Mouse (Mus musculus) cerebellum, postnatal 36 days (tissue): ENCODE measurements at regions not wholly inside any gene's neighbourhood (a gene's known extent, or its start where the extent isn't known, plus 50 kb on each side); places are given as distances from the start of the nearest gene placed in this dataset.
"Not testable (repeated sequence)": the region's sequence is repeated elsewhere in the genome, so short reads cannot be mapped to it uniquely, and the experiment has no call there.

Experiments used
- DNase-seq, 2 experiments: peaks; one replicate each; pipeline ENCODE4 v3.0.0; 2021 to 2022; ENCODE audit warnings: mixed read lengths in 2 of 2

GRCm38 (mm10) chr17:50407249-50407990 lies 101.8 kb upstream of the Plcl2 start:
- peak; percentile 82 to 92 for DNase-seq

GRCm38 (mm10) chr17:50408581-50408980 lies 100.6 kb upstream of the Plcl2 start:
- peak; percentile 44 for DNase-seq

GRCm38 (mm10) chr17:50409271-50409670 lies 99.9 kb upstream of the Plcl2 start:
- no peak for DNase-seq

DNA sequence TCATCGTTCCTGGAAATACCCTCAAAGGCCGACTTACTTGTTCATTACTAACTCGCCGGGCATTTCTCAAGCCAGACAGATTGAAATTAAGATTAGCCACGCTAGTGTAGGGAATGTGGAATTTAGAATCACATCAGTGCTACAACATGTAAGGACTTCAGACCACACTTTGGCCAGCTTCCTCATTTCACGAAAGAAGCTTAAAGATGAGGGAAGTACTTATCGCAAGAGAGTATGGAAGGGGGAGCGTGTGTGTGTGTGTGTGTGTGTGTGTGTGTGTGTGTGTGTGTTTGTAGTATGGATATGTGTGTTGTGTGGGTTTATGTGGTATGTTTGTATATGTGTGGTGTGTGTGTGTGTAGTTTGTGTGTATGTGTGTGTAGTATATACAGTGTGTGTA lies 99.3 kb upstream of the Plcl2 start:
- DNase-seq, result no peak

- DNase-seq, result no peak
Observed at GRCm38 (mm10) chr17:50410296-50410695, 98.9 kb upstream of the Plcl2 start.

- no peak for DNase-seq
Observed at GRCm38 (mm10) chr17:50412446-50412845, 96.8 kb upstream of the Plcl2 start.

GRCm38 (mm10) chr17:50413916-50414315 lies 95.3 kb upstream of the Plcl2 start:
- DNase-seq, result no peak

GRCm38 (mm10) chr17:50415331-50416005 lies 93.7 kb upstream of the Plcl2 start:
- DNase-seq, result no peak

- no peak for DNase-seq
Observed at GRCm38 (mm10) chr17:50416119-50416518, 93.1 kb upstream of the Plcl2 start.

GRCm38 (mm10) chr17:50416538-50417113 lies 92.6 kb upstream of the Plcl2 start:
- no peak for DNase-seq

DNA sequence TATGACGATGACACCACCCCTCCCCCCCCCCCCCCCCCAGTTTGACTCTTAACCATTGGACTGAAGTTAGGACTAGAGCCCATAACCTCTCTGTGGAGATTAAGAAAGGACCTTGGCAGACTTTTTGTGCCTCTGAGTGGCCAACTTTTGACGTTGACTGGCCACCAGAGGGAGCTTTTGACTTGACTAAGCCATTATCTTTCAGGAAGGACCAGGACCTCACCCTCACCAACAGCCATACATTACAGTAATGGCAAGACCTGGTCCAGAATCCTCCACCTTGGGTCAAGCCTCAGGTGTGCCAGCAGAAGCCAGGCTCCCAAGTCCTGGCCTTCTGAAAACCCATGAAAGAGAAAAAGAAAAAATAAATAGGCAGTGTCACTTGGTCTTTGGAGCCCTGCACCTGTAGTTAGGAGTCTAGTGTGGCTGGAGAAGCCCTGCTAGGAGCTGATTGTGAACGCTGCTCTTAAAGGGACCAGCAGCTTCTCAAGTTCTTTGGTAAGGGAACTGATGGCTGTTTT lies 90.3 kb upstream of the Plcl2 start:
- DNase-seq, result no peak

GRCm38 (mm10) chr17:50419551-50419950 lies 89.7 kb upstream of the Plcl2 start:
- DNase-seq, result not testable (repeated sequence)

DNA sequence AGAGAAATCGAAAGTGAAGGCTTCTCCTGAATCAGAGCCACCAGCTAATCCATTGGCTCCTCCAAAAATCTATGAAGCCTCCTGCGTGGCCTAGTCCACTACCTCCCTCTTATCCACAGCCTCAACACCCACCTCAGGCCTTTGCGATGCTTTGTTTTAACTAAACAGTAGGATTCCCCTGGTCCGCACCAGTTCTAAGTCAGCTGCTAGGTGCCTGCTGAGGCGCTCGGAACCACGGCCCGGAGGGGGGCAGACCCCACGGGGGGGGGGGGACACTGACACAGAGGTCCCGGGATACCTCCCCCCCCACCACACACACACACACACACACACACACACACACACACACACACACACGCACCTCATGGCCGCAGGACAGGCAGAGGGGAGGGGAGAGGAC lies 89.2 kb upstream of the Plcl2 start:
- DNase-seq, result no peak

DNA sequence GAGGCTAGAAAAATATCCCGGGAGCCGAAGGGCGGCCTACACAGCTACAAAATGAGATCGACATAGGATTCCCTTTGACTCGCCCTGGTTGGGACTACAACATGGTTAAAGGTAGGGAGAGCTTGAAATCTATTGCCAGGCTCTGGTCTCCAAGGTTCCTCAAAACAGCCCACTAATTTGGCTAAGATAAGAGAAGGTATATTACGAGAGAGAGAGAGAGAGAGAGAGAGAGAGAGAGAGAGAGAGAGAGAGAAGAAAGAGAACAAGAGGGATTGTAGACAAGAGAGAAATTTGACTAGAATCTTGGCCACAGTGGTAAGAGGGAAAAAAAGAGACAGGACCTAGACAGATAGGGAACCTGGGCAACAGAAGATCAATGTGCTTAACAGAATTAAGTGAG lies 88.5 kb upstream of the Plcl2 start:
- DNase-seq, result no peak

DNA sequence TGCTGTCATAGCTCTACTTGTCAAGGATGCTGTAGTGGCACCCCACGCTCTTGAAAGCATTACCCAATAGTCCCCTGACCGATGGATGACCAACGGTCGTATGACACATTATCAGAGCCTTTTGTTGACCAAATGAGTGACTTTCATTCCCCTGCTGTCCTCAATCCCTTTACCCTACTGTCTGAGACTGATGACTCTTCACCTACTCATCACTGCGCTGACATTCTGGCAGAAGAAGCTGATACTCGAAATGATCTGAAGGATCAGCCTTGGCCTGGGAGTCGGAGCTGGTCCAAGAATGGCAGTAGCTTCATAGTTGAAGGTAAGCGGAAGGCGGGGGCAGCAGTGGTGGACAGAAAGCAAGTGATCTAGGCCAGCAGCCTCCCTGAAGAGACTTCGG lies 87.7 kb upstream of the Plcl2 start:
- DNase-seq, result no peak

GRCm38 (mm10) chr17:50425110-50425509 lies 84.1 kb upstream of the Plcl2 start:
- DNase-seq, result no peak

GRCm38 (mm10) chr17:50425531-50425930 lies 83.7 kb upstream of the Plcl2 start:
- no peak for DNase-seq

GRCm38 (mm10) chr17:50426146-50426545 lies 83.1 kb upstream of the Plcl2 start:
- DNase-seq, result no peak

- DNase-seq, result no peak
Observed at GRCm38 (mm10) chr17:50427331-50428003, 81.7 kb upstream of the Plcl2 start.

DNA sequence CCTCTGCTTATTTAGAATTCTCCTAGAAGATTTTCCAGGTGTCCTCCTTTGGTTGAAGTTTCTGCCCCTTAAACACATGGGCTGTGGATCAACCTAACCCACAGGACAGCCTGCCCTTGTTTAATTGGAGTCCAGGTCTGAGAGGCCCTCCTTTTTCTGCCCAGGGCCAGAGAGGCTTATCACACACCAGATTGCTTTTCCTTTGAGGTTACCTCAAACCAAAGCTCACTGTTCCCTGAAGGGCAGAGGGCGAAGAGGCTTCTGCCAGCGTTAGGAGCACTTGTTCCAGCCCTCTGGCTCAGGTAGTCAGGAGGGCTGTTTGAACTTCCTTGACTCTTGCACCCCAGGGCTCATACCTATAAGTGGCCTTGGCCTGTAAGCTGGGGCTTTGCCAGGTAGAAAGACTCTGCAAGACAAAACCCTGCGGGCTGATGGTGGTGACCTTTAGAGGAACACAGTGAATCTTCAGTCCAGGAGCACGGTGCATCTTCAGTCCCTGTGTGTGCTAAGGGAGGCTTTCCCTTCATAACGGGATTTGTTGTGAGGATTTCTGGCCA lies 81.1 kb upstream of the Plcl2 start:
- DNase-seq, result no peak

DNA sequence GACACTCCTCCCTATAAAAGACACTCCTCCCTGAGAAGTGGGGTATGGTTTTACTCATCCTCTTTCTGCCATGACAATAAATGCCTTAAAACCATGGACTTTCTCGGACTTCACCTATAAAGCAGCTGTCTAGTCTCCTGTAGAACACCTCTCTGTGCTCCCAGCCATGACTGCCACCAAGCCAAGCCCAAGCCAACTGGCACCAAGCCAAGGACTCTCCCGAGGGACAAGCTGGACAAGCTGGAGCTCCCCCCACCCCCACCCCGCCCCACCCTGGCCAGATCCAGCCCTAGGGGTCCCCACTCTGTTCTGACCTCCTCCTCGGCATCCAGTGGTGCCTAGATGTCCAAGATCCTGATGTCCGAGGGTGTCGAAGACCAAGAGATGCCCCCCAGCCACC lies 76.6 kb upstream of the Plcl2 start:
- DNase-seq, result peak in 1 of 2 experiments; percentile 23

DNA sequence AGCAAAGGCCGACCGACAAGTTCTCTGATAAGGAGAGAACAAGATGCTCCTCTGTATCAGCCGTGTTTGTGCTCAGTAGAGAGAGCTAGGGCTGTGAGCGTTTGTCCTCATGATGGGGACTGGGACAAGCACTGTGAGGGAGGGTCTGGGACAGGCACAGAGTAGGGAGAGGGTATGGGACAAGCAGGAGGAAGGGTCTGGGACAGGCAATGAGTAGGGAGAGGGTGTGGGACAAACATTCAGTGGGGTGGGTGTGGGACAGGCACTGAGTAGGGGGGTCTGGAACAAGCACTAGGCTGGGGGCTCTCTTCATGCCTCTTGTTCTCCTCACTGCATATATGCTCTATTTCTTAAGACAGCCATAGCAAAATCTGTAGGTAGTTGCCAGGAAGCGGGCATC lies 70.2 kb upstream of the Plcl2 start:
- DNase-seq, result no peak

GRCm38 (mm10) chr17:50439365-50439764 lies 69.8 kb upstream of the Plcl2 start:
- peak; percentile 15 to 38 for DNase-seq
